Mouse (Mus musculus): Measurements from ENCODE around the gene Aldh1a2.

Gene Aldh1a2

GRCm38 (mm10) chr9:71216036-71216995 is 727 bp downstream of the Aldh1a2 start:
- in situ Hi-C loops (cut with MboI, MseI), result no loop called here

GRCm38 (mm10) chr9:71216996-71217792 is 1.6 kb downstream of the Aldh1a2 start:
- in situ Hi-C loops (cut with MboI, MseI), result no loop called here

GRCm38 (mm10) chr9:71217793-71218095 is 2.2 kb downstream of the Aldh1a2 start:
- in situ Hi-C loops (cut with MboI, MseI), result no loop called here

- in situ Hi-C loops (cut with MboI, MseI), result no loop called here
These were observed 3.6 kb downstream of the Aldh1a2 start for GRCm38 (mm10) chr9:71219161-71219560.

- in situ Hi-C loops (cut with MboI, MseI), result no loop called here
These were observed 4.8 kb downstream of the Aldh1a2 start for GRCm38 (mm10) chr9:71220401-71220800.

- in situ Hi-C loops (cut with MboI, MseI), result no loop called here
These were observed 11.8 kb downstream of the Aldh1a2 start for GRCm38 (mm10) chr9:71227226-71227970.

- in situ Hi-C loops (cut with MboI, MseI), result no loop called here
These were observed 14.4 kb downstream of the Aldh1a2 start for GRCm38 (mm10) chr9:71230011-71230410.

GRCm38 (mm10) chr9:71236540-71236939 is 21.0 kb downstream of the Aldh1a2 start:
- in situ Hi-C loops (cut with MboI, MseI), result no loop called here

GRCm38 (mm10) chr9:71239926-71240325 is 24.3 kb downstream of the Aldh1a2 start:
- in situ Hi-C loops (cut with MboI, MseI), result no loop called here

GRCm38 (mm10) chr9:71241515-71242411 is 26.2 kb downstream of the Aldh1a2 start:
- in situ Hi-C loops (cut with MboI, MseI), result no loop called here

GRCm38 (mm10) chr9:71242412-71242781 is 26.8 kb downstream of the Aldh1a2 start:
- in situ Hi-C loops (cut with MboI, MseI), result no loop called here

- in situ Hi-C loops (cut with MboI, MseI), result no loop called here
These were observed 38.8 kb downstream of the Aldh1a2 start for GRCm38 (mm10) chr9:71254380-71254779.

- in situ Hi-C loops (cut with MboI, MseI), result no loop called here
These were observed 47.1 kb downstream of the Aldh1a2 start for GRCm38 (mm10) chr9:71262711-71263110.

- in situ Hi-C loops (cut with MboI, MseI), result no loop called here
These were observed 54.1 kb downstream of the Aldh1a2 start for GRCm38 (mm10) chr9:71269711-71270110.

GRCm38 (mm10) chr9:71270205-71270604 is 54.6 kb downstream of the Aldh1a2 start:
- in situ Hi-C loops (cut with MboI, MseI), result no loop called here

GRCm38 (mm10) chr9:71276149-71276721 is 60.6 kb downstream of the Aldh1a2 start:
- in situ Hi-C loops (cut with MboI, MseI), result no loop called here

GRCm38 (mm10) chr9:71278741-71279140 is 63.2 kb downstream of the Aldh1a2 start:
- in situ Hi-C loops (cut with MboI, MseI), result no loop called here

- in situ Hi-C loops (cut with MboI, MseI), result no loop called here
These were observed 67.6 kb downstream of the Aldh1a2 start for GRCm38 (mm10) chr9:71283156-71283555.

- in situ Hi-C loops (cut with MboI, MseI), result no loop called here
These were observed 69.6 kb downstream of the Aldh1a2 start for GRCm38 (mm10) chr9:71285231-71285630.

- in situ Hi-C loops (cut with MboI, MseI), result no loop called here
These were observed 70.8 kb downstream of the Aldh1a2 start for GRCm38 (mm10) chr9:71286420-71286819.

- in situ Hi-C loops (cut with MboI, MseI), result no loop called here
These were observed 73.1 kb downstream of the Aldh1a2 start for GRCm38 (mm10) chr9:71288738-71289137.
